In the genomic region with DNA sequence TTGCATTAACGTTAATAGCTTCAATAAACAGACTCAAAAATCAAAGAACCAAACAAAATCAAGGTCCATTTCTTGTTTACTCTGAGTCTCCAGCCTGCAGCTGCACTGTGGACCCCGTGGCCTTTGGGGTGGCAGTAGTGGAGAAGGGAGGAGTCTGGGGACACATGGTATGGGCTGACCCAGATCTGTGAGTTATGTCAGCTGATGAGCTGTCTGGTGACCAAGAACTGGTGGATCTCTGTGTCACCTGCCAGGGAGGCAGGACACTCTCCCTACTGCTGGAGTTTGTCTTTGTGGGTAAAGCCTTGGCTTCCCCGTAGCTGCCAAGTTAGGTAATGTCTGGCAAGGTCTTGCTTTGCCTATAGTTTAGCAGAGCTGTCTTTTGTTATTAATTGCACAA, we compare ENCODE assay signal across 24 mouse cellular contexts. TPM values are rescaled to one million over a fixed set of nuclear protein-coding genes. Genes with fewer than 3 reads are reported as not detected.
DNase-seq lines count a peak whose midpoint lies in the region; ATAC-seq and TF ChIP-seq lines count a peak whose summit lies in the region.
"Had no signal": no experiment of that assay in that cellular context is flagged by ENCODE, and none has a peak within 500 bp of the region (broad histone marks: within the 10 kb centered on the region; RNA-seq: fewer than 3 reads in every experiment).

No protein-coding gene starts in this region.

- no peaks in the 10 kb centered on the region for H3K27me3 ChIP-seq in intestine, embryonic 16.5 days (replicated peaks; ENCODE audit: control insufficient read depth, insufficient read depth, low read length)
- H3K27me3 ChIP-seq in intestine, embryonic 15.5 days (replicated peaks): no peaks in the 10 kb centered on the region
- H3K27me3 ChIP-seq in lung, embryonic 16.5 days (ENCODE audit: control insufficient read depth, insufficient read depth, low read depth, low read length): no peaks in the 10 kb centered on the region
- no peaks in the 10 kb centered on the region for H3K27me3 ChIP-seq in intestine, postnatal 0 days (replicated peaks; ENCODE audit: control insufficient read depth, insufficient read depth, low read length)
- no peaks in the 10 kb centered on the region for H3K27me3 ChIP-seq in liver, embryonic 15.5 days
- H3K27me3 ChIP-seq: embryonic facial prominence, embryonic 12.5 days; forebrain, embryonic 12.5 days; heart, embryonic 15.5 days; limb, embryonic 13.5 days had no signal

- no peak overlapping the region for H3K4me2 ChIP-seq in intestine, embryonic 16.5 days (ENCODE audit: low read depth, low read length)
- no peak overlapping the region for H3K4me2 ChIP-seq in intestine, embryonic 15.5 days (replicated peaks)
- no peak overlapping the region for H3K4me2 ChIP-seq in lung, embryonic 16.5 days (ENCODE audit: low read depth, low read length)
- H3K4me2 ChIP-seq in intestine, postnatal 0 days (replicated peaks; ENCODE audit: low read depth): no peak overlapping the region
- no peak overlapping the region for H3K4me2 ChIP-seq in liver, embryonic 15.5 days
- H3K4me2 ChIP-seq: embryonic facial prominence, embryonic 12.5 days; forebrain, embryonic 12.5 days; heart, embryonic 15.5 days; hindbrain, embryonic 13.5 days; limb, embryonic 13.5 days; midbrain, embryonic 12.5 days had no signal

- 0 out of 2 replicates have a peak, but pooled peaks have one; percentile 42 for ATAC-seq in intestine, embryonic 16.5 days
- ATAC-seq in intestine, embryonic 15.5 days: no peak
- ATAC-seq in lung, embryonic 16.5 days (ENCODE audit: low read depth): peak; percentile 80
- ATAC-seq in intestine, postnatal 0 days: 0 out of 2 replicates have a peak, but pooled peaks have one; percentile 22
- peak; percentile 80 for ATAC-seq in liver, embryonic 15.5 days (ENCODE audit: insufficient read depth)
- ATAC-seq: CD4-positive, CD25-positive, alpha-beta regulatory T cell, adult 4 months had no signal

- H3K36me3 ChIP-seq in intestine, embryonic 16.5 days (ENCODE audit: control insufficient read depth, insufficient read depth, low read length): no peaks in the 10 kb centered on the region
- H3K36me3 ChIP-seq in intestine, embryonic 15.5 days: no peaks in the 10 kb centered on the region
- H3K36me3 ChIP-seq in lung, embryonic 16.5 days (ENCODE audit: control insufficient read depth, insufficient read depth, low read length): no peaks in the 10 kb centered on the region
- no peaks in the 10 kb centered on the region for H3K36me3 ChIP-seq in intestine, postnatal 0 days (ENCODE audit: control insufficient read depth, insufficient read depth)
- no peaks in the 10 kb centered on the region for H3K36me3 ChIP-seq in liver, embryonic 15.5 days (replicated peaks)
- H3K36me3 ChIP-seq: embryonic facial prominence, embryonic 12.5 days; forebrain, embryonic 12.5 days; heart, embryonic 15.5 days; hindbrain, embryonic 13.5 days; limb, embryonic 13.5 days; midbrain, embryonic 12.5 days had no signal

- H3K9me3 ChIP-seq in intestine, embryonic 16.5 days (ENCODE audit: control insufficient read depth, low read length): 0 out of 2 replicates have a peak, but pooled peaks cover 2% of the 10 kb centered on the region
- H3K9me3 ChIP-seq in intestine, embryonic 15.5 days: no peaks in the 10 kb centered on the region
- peaks cover 4% of the 10 kb centered on the region; the same call in 1 of the 2 replicates for H3K9me3 ChIP-seq in lung, embryonic 16.5 days (ENCODE audit: control insufficient read depth, low read length)
- peaks cover 6% of the 10 kb centered on the region; the same call in 1 of the 2 replicates for H3K9me3 ChIP-seq in intestine, postnatal 0 days (ENCODE audit: control insufficient read depth)
- H3K9me3 ChIP-seq in liver, embryonic 15.5 days (replicated peaks): no peaks in the 10 kb centered on the region
- H3K9me3 ChIP-seq: embryonic facial prominence, embryonic 12.5 days; heart, embryonic 15.5 days had no signal

- H3K9ac ChIP-seq in intestine, embryonic 16.5 days (ENCODE audit: low read depth, low read length): no peak overlapping the region
- no peak overlapping the region for H3K9ac ChIP-seq in intestine, embryonic 15.5 days
- no peak overlapping the region for H3K9ac ChIP-seq in lung, embryonic 16.5 days (ENCODE audit: low read length)
- H3K9ac ChIP-seq in intestine, postnatal 0 days (ENCODE audit: low read depth, low read length): no peak overlapping the region
- H3K9ac ChIP-seq in liver, embryonic 15.5 days: no peak overlapping the region
- H3K9ac ChIP-seq: embryonic facial prominence, embryonic 12.5 days; forebrain, embryonic 12.5 days; heart, embryonic 15.5 days; hindbrain, embryonic 13.5 days; limb, embryonic 13.5 days; midbrain, embryonic 12.5 days had no signal

- intact Hi-C loops in left cerebral cortex, postnatal 10 days (cut with DNase I): no loop called here

- 59% methylated on average over 3 of the region's 3 CpGs for WGBS in intestine, embryonic 16.5 days
- 70% methylated on average over 3 of the region's 3 CpGs for WGBS in intestine, embryonic 15.5 days
- 39% methylated on average over 3 of the region's 3 CpGs for WGBS in lung, embryonic 16.5 days
- WGBS in intestine, postnatal 0 days: 60% methylated on average over 3 of the region's 3 CpGs
- WGBS in liver, embryonic 15.5 days (ENCODE audit: insufficient replicate concordance): 55% methylated on average over 3 of the region's 3 CpGs

- H3K4me3 ChIP-seq in intestine, embryonic 16.5 days (ENCODE audit: low read length): no peak overlapping the region
- no peak overlapping the region for H3K4me3 ChIP-seq in intestine, embryonic 15.5 days (replicated peaks)
- no peak overlapping the region for H3K4me3 ChIP-seq in lung, embryonic 16.5 days (ENCODE audit: low read length)
- H3K4me3 ChIP-seq in intestine, postnatal 0 days (ENCODE audit: low read depth, low read length): no peak overlapping the region
- no peak overlapping the region for H3K4me3 ChIP-seq in liver, embryonic 15.5 days (replicated peaks)
- H3K4me3 ChIP-seq: embryonic facial prominence, embryonic 12.5 days; forebrain, embryonic 12.5 days; heart, embryonic 15.5 days; hindbrain, embryonic 13.5 days; limb, embryonic 13.5 days; midbrain, embryonic 12.5 days had no signal

- H3K4me1 ChIP-seq in intestine, embryonic 16.5 days (ENCODE audit: control insufficient read depth, insufficient read depth, low read length): peaks cover 4% of the 10 kb centered on the region
- peaks cover 13% of the 10 kb centered on the region for H3K4me1 ChIP-seq in intestine, embryonic 15.5 days (replicated peaks)
- peaks cover 16% of the 10 kb centered on the region for H3K4me1 ChIP-seq in lung, embryonic 16.5 days (replicated peaks; ENCODE audit: control insufficient read depth, insufficient read depth, low read length)
- no peaks in the 10 kb centered on the region for H3K4me1 ChIP-seq in intestine, postnatal 0 days (replicated peaks; ENCODE audit: control insufficient read depth, insufficient read depth, low read length)
- H3K4me1 ChIP-seq in liver, embryonic 15.5 days (replicated peaks): peaks cover 10% of the 10 kb centered on the region

- TF ChIP-seq CTCF in intestine, postnatal 0 days (IDR thresholded peaks at IDR 0.05; ENCODE audit: low read depth): no peak

- no peak for DNase-seq in lung, postnatal 36 days
- no peak for DNase-seq in left cerebral cortex, postnatal 10 days (ENCODE audit: extremely low spot score in 1 of 2, low spot score in 2 of 2)
- DNase-seq in frontal cortex, postnatal 10 days (ENCODE audit: low spot score in 2 of 2): no peak
- DNase-seq: adrenal gland, postnatal 36 days; cerebellum, adult 11 months; cerebellum, postnatal 14 days; gastrocnemius, postnatal 36 days; heart, postnatal 36 days; kidney, adult 9 months; kidney, postnatal 4 days; right cerebral cortex, postnatal 25 days; thymus, adult 18-20 months had no signal

- H3K27ac ChIP-seq in intestine, embryonic 16.5 days (ENCODE audit: low read length): no peak overlapping the region
- H3K27ac ChIP-seq in intestine, embryonic 15.5 days: no peak overlapping the region
- no peak overlapping the region for H3K27ac ChIP-seq in lung, embryonic 16.5 days (ENCODE audit: low read length)
- H3K27ac ChIP-seq in intestine, postnatal 0 days (ENCODE audit: low read depth, low read length): no peak overlapping the region
- no peak overlapping the region for H3K27ac ChIP-seq in liver, embryonic 15.5 days (replicated peaks)
- H3K27ac ChIP-seq: embryonic facial prominence, embryonic 12.5 days; forebrain, embryonic 12.5 days; heart, embryonic 15.5 days; hindbrain, embryonic 13.5 days; limb, embryonic 13.5 days; midbrain, embryonic 12.5 days had no signal

RNA-seq across cellular contexts. Expression of a gene that starts 51.1 kb away (rescaled TPM):
- polyA plus RNA-seq in intestine, embryonic 16.5 days (2015; fragmentation: Nextera tagmentation; extraction: Ambion mirVana): 36.4 and 40.8 TPM in 2 replicates
- polyA plus RNA-seq in intestine, embryonic 15.5 days (2015; fragmentation: Nextera tagmentation; extraction: Ambion mirVana): 35.4 and 36.3 TPM in 2 replicates
- polyA plus RNA-seq in lung, embryonic 16.5 days (2015; fragmentation: Nextera tagmentation; extraction: Ambion mirVana): 74.4 and 92.3 TPM in 2 replicates
- polyA plus RNA-seq in intestine, postnatal 0 days (2015; fragmentation: Nextera tagmentation; extraction: Ambion mirVana): 28.7 and 32.7 TPM in 2 replicates
- 13.3 and 14.0 TPM in 2 replicates for polyA plus RNA-seq in liver, embryonic 15.5 days (2015; fragmentation: Nextera tagmentation; extraction: Ambion mirVana)
- total RNA-seq in left cerebral cortex, postnatal 10 days (2021): 10 to 100 TPM; 12.1 to 15.7 TPM
